Mouse (Mus musculus): ENCODE data around the gene Papolb.

DNA sequence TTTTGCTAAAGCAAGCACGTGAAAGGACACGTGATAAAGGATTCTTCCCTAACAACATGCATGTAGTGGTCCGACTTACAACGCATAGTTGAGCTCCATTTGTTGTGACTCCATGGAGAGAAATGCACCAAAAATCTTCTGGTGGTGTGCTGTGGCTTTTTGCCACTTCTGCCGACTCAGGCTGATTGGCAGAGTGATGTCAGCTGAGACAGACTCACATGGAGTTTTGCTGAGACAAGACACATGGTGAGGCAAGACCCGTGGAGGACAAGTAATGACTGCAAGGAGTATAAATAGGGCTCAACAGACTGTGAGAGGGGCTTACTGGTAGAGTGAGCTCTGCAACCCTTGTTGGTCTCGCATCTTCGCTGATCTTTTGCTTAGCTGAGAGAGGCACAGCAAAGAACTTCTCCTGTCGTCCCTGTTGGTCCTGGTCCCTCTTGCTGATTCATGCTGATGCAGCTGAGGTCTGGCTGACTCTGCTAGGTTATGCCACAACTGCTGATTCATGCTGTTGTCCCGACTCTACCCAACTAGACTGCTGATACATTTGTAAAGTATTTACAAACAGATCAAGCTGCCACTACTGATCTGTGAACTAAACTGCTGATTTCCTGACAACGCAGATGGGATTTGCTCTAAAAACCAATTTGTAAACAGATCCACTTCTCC, 8.5 kb downstream of the Papolb start:
- TF ChIP-seq CTCF (IDR thresholded peaks at IDR 0.05) (no peak), EP300 (IDR thresholded peaks at IDR 0.05) (no peak)
